Mouse (Mus musculus): ENCODE measurements around the gene Lama4. TPM values are rescaled to one million over a fixed set of nuclear protein-coding genes. Genes with fewer than 3 reads are reported as not detected.
A peak's percentile ranks its signal among the peaks of the same experiment; 100 is the strongest.

The Lama4 gene
- total and polyA plus RNA-seq, 3 experiments, result 38.6 to 51.2 (median 38.9) TPM

GRCm38 (mm10) chr10:38994719-38995450, 29.6 kb downstream of the Lama4 start:
- peak; percentile 62 for DNase-seq

GRCm38 (mm10) chr10:38995896-38996295, 30.6 kb downstream of the Lama4 start:
- DNase-seq, result no peak

- DNase-seq, result peak; percentile 58
These were observed 35.6 kb downstream of the Lama4 start for GRCm38 (mm10) chr10:39000951-39001350.

GRCm38 (mm10) chr10:39002521-39002920, 37.2 kb downstream of the Lama4 start:
- no peak for DNase-seq

- no peak for DNase-seq
These were observed 38.2 kb downstream of the Lama4 start for GRCm38 (mm10) chr10:39003520-39003919.

GRCm38 (mm10) chr10:39005494-39005893, 40.2 kb downstream of the Lama4 start:
- no peak for DNase-seq

GRCm38 (mm10) chr10:39006433-39007105, 41.3 kb downstream of the Lama4 start:
- DNase-seq, result no peak

- DNase-seq, result no peak
These were observed 49.5 kb downstream of the Lama4 start for GRCm38 (mm10) chr10:39014836-39015235.

GRCm38 (mm10) chr10:39017986-39018385, 52.7 kb downstream of the Lama4 start:
- no peak for DNase-seq

GRCm38 (mm10) chr10:39018635-39019034, 53.3 kb downstream of the Lama4 start:
- DNase-seq, result no peak

- no peak for DNase-seq
These were observed 58.4 kb downstream of the Lama4 start for GRCm38 (mm10) chr10:39023618-39024256.

- DNase-seq, result no peak
These were observed 61.2 kb downstream of the Lama4 start for GRCm38 (mm10) chr10:39026529-39026928.

- DNase-seq, result no peak
These were observed 61.7 kb downstream of the Lama4 start for GRCm38 (mm10) chr10:39027058-39027457.

- no peak for DNase-seq
These were observed 63.1 kb downstream of the Lama4 start for GRCm38 (mm10) chr10:39028403-39028802.

- no peak for DNase-seq
These were observed 64.2 kb downstream of the Lama4 start for GRCm38 (mm10) chr10:39029297-39030147.

GRCm38 (mm10) chr10:39030148-39030685, 64.9 kb downstream of the Lama4 start:
- no peak for DNase-seq

- DNase-seq, result no peak
These were observed 74.2 kb downstream of the Lama4 start for GRCm38 (mm10) chr10:39039564-39039963.

- no peak for DNase-seq
These were observed 74.7 kb downstream of the Lama4 start for GRCm38 (mm10) chr10:39040026-39040425.

- DNase-seq, result peak; percentile 58
These were observed 79.2 kb downstream of the Lama4 start for GRCm38 (mm10) chr10:39044476-39044995.

GRCm38 (mm10) chr10:39045111-39045510, 79.8 kb downstream of the Lama4 start:
- no peak for DNase-seq

GRCm38 (mm10) chr10:39047775-39048174, 82.5 kb downstream of the Lama4 start:
- no peak for DNase-seq

Measured in adrenal gland, adult 2 months (tissue).